Mouse (Mus musculus) neural tube, embryonic 12.5 days (tissue): ENCODE data around the gene Dhrs7b. TPM values are rescaled to one million over a fixed set of nuclear protein-coding genes. Genes with fewer than 3 reads are reported as not detected.
"Not testable (repeated sequence)": the region's sequence is repeated elsewhere in the genome, so short reads cannot be mapped to it uniquely, and the experiment has no call there.

Experiments
- ATAC-seq: fragments of 200-750 bp; cut with Nextera tagmentation; 2 replicates; pipeline ENCODE4 v1.8.0; 2017; ENCODE audit warnings: low read depth, mild to moderate bottlenecking, moderate TSS enrichment, moderate library complexity; ENCODE audit not compliant: low FRiP score
- H3K27ac ChIP-seq: fragments of 300-500 bp; sonication (generic); 2 replicates; pipeline ENCODE4 v1.5.1; 2016
- H3K27me3 ChIP-seq: fragments of 300-500 bp; sonication (generic); replicated peaks from 2 replicates; pipeline ENCODE4 v1.6.1; 2016; ENCODE audit warnings: mild to moderate bottlenecking
- H3K36me3 ChIP-seq: fragments of 300-500 bp; sonication (generic); 2 replicates; pipeline ENCODE4 v1.6.1; 2016; ENCODE audit warnings: mild to moderate bottlenecking
- H3K4me1 ChIP-seq: fragments of 300-500 bp; sonication (generic); 2 replicates; pipeline ENCODE4 v1.6.1; 2016
- H3K4me2 ChIP-seq: fragments of 300-500 bp; sonication (generic); replicated peaks from 2 replicates; pipeline ENCODE4 v1.6.1; 2016; ENCODE audit warnings: mild to moderate bottlenecking
- H3K4me3 ChIP-seq: fragments of 300-500 bp; sonication (generic); 2 replicates; pipeline ENCODE4 v1.5.1; 2016
- H3K9ac ChIP-seq: fragments of 300-500 bp; sonication (generic); 2 replicates; pipeline ENCODE4 v1.6.1; 2016; ENCODE audit warnings: mild to moderate bottlenecking
- H3K9me3 ChIP-seq: fragments of 300-500 bp; sonication (generic); 2 replicates; pipeline ENCODE4 v1.6.1; 2016; ENCODE audit warnings: mild to moderate bottlenecking
- WGBS: fragments of 180-500 bp; shearing (Covaris S2); methylation state at CpG from one replicate; pipeline ENCODE4 v1.1.7; 2016; 5-methylcytosine and 5-hydroxymethylcytosine counted together
- polyA plus RNA-seq: library from polyadenylated mRNA; unstranded; fragments of >200 nt; fragmentation: Nextera tagmentation; extraction: Ambion mirVana; gene quantifications from 2 replicates; pipeline ENCODE4 v1.2.1, GENCODE M21; 2016

Gene Dhrs7b
- polyA plus RNA-seq, 1 experiment from 2014 or later, result 26.5 TPM

- no peaks in the 10 kb centered on the region for H3K4me1 ChIP-seq
- no peaks in the 10 kb centered on the region for H3K9me3 ChIP-seq
- no peak for ATAC-seq
- H3K9ac ChIP-seq, result no peak overlapping the region
- H3K4me2 ChIP-seq, result no peak overlapping the region
- peaks cover 51% of the 10 kb centered on the region for H3K36me3 ChIP-seq
- 75% methylated on average over 3 of the region's 3 CpGs for WGBS
- no peak overlapping the region for H3K27ac ChIP-seq
- no peak overlapping the region for H3K4me3 ChIP-seq
- no peaks in the 10 kb centered on the region for H3K27me3 ChIP-seq
Measured at GRCm38 (mm10) chr11:60856587-60856986, 26.2 kb downstream of the Dhrs7b start.

- no peak overlapping the region for H3K9ac ChIP-seq
- no peak overlapping the region for H3K27ac ChIP-seq
- no peaks in the 10 kb centered on the region for H3K9me3 ChIP-seq
- no peak for ATAC-seq
- H3K27me3 ChIP-seq, result no peaks in the 10 kb centered on the region
- 85% methylated on average over 3 of the region's 3 CpGs for WGBS
- peaks cover 51% of the 10 kb centered on the region for H3K36me3 ChIP-seq
- H3K4me2 ChIP-seq, result no peak overlapping the region
- no peak overlapping the region for H3K4me3 ChIP-seq
- peaks cover 4% of the 10 kb centered on the region; the same call in 1 of the 2 replicates for H3K4me1 ChIP-seq
Measured at GRCm38 (mm10) chr11:60861993-60862392, 31.6 kb downstream of the Dhrs7b start.

GRCm38 (mm10) chr11:60863196-60863595 lies 32.8 kb downstream of the Dhrs7b start:
- H3K4me3 ChIP-seq, result no peak overlapping the region
- H3K36me3 ChIP-seq, result peaks cover 48% of the 10 kb centered on the region
- no peaks in the 10 kb centered on the region for H3K27me3 ChIP-seq
- 84% methylated on average over 4 of the region's 4 CpGs for WGBS
- H3K27ac ChIP-seq, result no peak overlapping the region
- H3K9me3 ChIP-seq, result no peaks in the 10 kb centered on the region
- ATAC-seq, result no peak
- H3K4me1 ChIP-seq, result peaks cover 9% of the 10 kb centered on the region; the same call in 1 of the 2 replicates
- no peak overlapping the region for H3K4me2 ChIP-seq
- H3K9ac ChIP-seq, result no peak overlapping the region

- ATAC-seq, result no peak
- Histone ChIP-seq H3K36me3 (peaks cover 41% of the 10 kb centered on the region), H3K27ac (no peak overlapping the region), H3K4me3 (no peak overlapping the region), H3K27me3 (no peaks in the 10 kb centered on the region), H3K4me2 (no peak overlapping the region), H3K4me1 (peaks cover 9% of the 10 kb centered on the region; the same call in 1 of the 2 replicates), H3K9me3 (no peaks in the 10 kb centered on the region), H3K9ac (no peak overlapping the region)
- WGBS, result 93% methylated on average over 2 of the region's 2 CpGs
Measured at GRCm38 (mm10) chr11:60864166-60864565, 33.7 kb downstream of the Dhrs7b start.

- Histone ChIP-seq H3K27me3 (no peaks in the 10 kb centered on the region), H3K4me3 (no peak overlapping the region), H3K27ac (no peak overlapping the region), H3K9me3 (no peaks in the 10 kb centered on the region), H3K4me2 (no peak overlapping the region), H3K36me3 (peaks cover 41% of the 10 kb centered on the region), H3K9ac (no peak overlapping the region), H3K4me1 (peaks cover 9% of the 10 kb centered on the region; the same call in 1 of the 2 replicates)
- ATAC-seq, result no peak
- WGBS, result 90% methylated on average over 14 of the region's 14 CpGs
Measured at GRCm38 (mm10) chr11:60864916-60865315, 34.5 kb downstream of the Dhrs7b start.

- H3K4me1 ChIP-seq, result peaks cover 9% of the 10 kb centered on the region; the same call in 1 of the 2 replicates
- H3K4me3 ChIP-seq, result no peak overlapping the region
- no peak overlapping the region for H3K4me2 ChIP-seq
- H3K9ac ChIP-seq, result no peak overlapping the region
- WGBS, result 81% methylated on average over 2 of the region's 2 CpGs
- no peaks in the 10 kb centered on the region for H3K27me3 ChIP-seq
- H3K27ac ChIP-seq, result no peak overlapping the region
- ATAC-seq, result no peak
- H3K36me3 ChIP-seq, result peaks cover 41% of the 10 kb centered on the region
- no peaks in the 10 kb centered on the region for H3K9me3 ChIP-seq
Measured at GRCm38 (mm10) chr11:60866021-60866420, 35.6 kb downstream of the Dhrs7b start.

GRCm38 (mm10) chr11:60867456-60867855 lies 37.0 kb downstream of the Dhrs7b start:
- H3K36me3 ChIP-seq, result peaks cover 27% of the 10 kb centered on the region
- no peak overlapping the region for H3K9ac ChIP-seq

GRCm38 (mm10) chr11:60867904-60868303 lies 37.5 kb downstream of the Dhrs7b start:
- Histone ChIP-seq H3K36me3 (peaks cover 27% of the 10 kb centered on the region), H3K27ac (no peak overlapping the region), H3K4me2 (no peak overlapping the region), H3K27me3 (no peaks in the 10 kb centered on the region), H3K9me3 (no peaks in the 10 kb centered on the region), H3K9ac (no peak overlapping the region), H3K4me3 (no peak overlapping the region), H3K4me1 (peaks cover 9% of the 10 kb centered on the region; the same call in 1 of the 2 replicates)
- 57% methylated on average over 8 of the region's 8 CpGs for WGBS
- ATAC-seq, result no peak

More at GRCm38 (mm10) chr11:60867456-60867855, 37.0 kb downstream of the Dhrs7b start:
- Histone ChIP-seq H3K27me3 (no peaks in the 10 kb centered on the region), H3K27ac (no peak overlapping the region), H3K4me3 (no peak overlapping the region), H3K4me2 (no peak overlapping the region), H3K4me1 (peaks cover 9% of the 10 kb centered on the region; the same call in 1 of the 2 replicates), H3K9me3 (no peaks in the 10 kb centered on the region)
- ATAC-seq, result no peak
- WGBS, result 89% methylated on average over 3 of the region's 3 CpGs

GRCm38 (mm10) chr11:60869471-60869870 lies 39.0 kb downstream of the Dhrs7b start:
- 95% methylated on average over 6 of the region's 6 CpGs for WGBS
- H3K9me3 ChIP-seq, result not testable (repeated sequence)
- peaks cover 15% of the 10 kb centered on the region for H3K36me3 ChIP-seq

GRCm38 (mm10) chr11:60871409-60871808 lies 41.0 kb downstream of the Dhrs7b start:
- Histone ChIP-seq H3K27me3 (no peaks in the 10 kb centered on the region), H3K9me3 (no peaks in the 10 kb centered on the region), H3K4me1 (peaks cover 12% of the 10 kb centered on the region; the same call in 1 of the 2 replicates), H3K36me3 (peaks cover 5% of the 10 kb centered on the region; the same call in 1 of the 2 replicates), H3K4me3 (no peak overlapping the region), H3K9ac (no peak overlapping the region), H3K27ac (no peak overlapping the region), H3K4me2 (no peak overlapping the region)
- no peak for ATAC-seq
- 79% methylated on average over 4 of the region's 4 CpGs for WGBS

More at GRCm38 (mm10) chr11:60869471-60869870, 39.0 kb downstream of the Dhrs7b start:
- not testable (repeated sequence) for H3K27ac ChIP-seq, H3K4me2 ChIP-seq, ATAC-seq, H3K4me3 ChIP-seq, H3K4me1 ChIP-seq, H3K9ac ChIP-seq, H3K27me3 ChIP-seq

- no peak overlapping the region for H3K9ac ChIP-seq
- no peak overlapping the region for H3K4me2 ChIP-seq
- H3K9me3 ChIP-seq, result no peaks in the 10 kb centered on the region
- H3K36me3 ChIP-seq, result no peaks in the 10 kb centered on the region; the same call in 1 of the 2 replicates
- no peaks in the 10 kb centered on the region for H3K27me3 ChIP-seq
- no peak overlapping the region for H3K4me3 ChIP-seq
- H3K27ac ChIP-seq, result no peak overlapping the region
- peaks cover 20% of the 10 kb centered on the region for H3K4me1 ChIP-seq
- no peak for ATAC-seq
- WGBS, result 90% methylated on average over 6 of the region's 6 CpGs
Measured at GRCm38 (mm10) chr11:60873101-60873500, 42.7 kb downstream of the Dhrs7b start.

GRCm38 (mm10) chr11:60878056-60878612 lies 47.7 kb downstream of the Dhrs7b start:
- Histone ChIP-seq H3K36me3 (no peaks in the 10 kb centered on the region; the same call in 1 of the 2 replicates), H3K9ac (peak overlapping the region; percentile 93), H3K27me3 (no peaks in the 10 kb centered on the region), H3K4me2 (peak overlapping the region; percentile 70), H3K9me3 (no peaks in the 10 kb centered on the region), H3K4me3 (peak overlapping the region; percentile 99), H3K27ac (peak overlapping the region; percentile 57; the same call in 1 of the 2 replicates), H3K4me1 (peaks cover 28% of the 10 kb centered on the region)
- peak; percentile 65 for ATAC-seq
- under 1% methylated on average over 52 of the region's 52 CpGs for WGBS
